ENCODE assay signal across 8 mouse cellular contexts in genomic region chr2:106194369-106195023, GRCm38 (mm10).
A peak's percentile ranks its signal among the peaks of the same experiment; 100 is the strongest.
DNase-seq lines count a peak whose midpoint lies in the region; ATAC-seq and TF ChIP-seq lines count a peak whose summit lies in the region.

No protein-coding gene starts in this region.

- no peak for TF ChIP-seq POLR2A in cortical plate, adult 2 months (IDR thresholded peaks at IDR 0.05; ENCODE audit: extremely low read depth, insufficient read depth, low read length)
- TF ChIP-seq POLR2A in kidney, adult 2 months (IDR thresholded peaks at IDR 0.05; ENCODE audit: low read depth, low read length): no peak

- H3K4me2 ChIP-seq in midbrain, embryonic 14.5 days (ENCODE audit: low read length): peak overlapping the region; percentile 70
- peak overlapping the region; percentile 57 for H3K4me2 ChIP-seq in stomach, embryonic 15.5 days

- no peaks in the 10 kb centered on the region for H3K36me3 ChIP-seq in kidney, adult 2 months (ENCODE audit: control insufficient read depth, insufficient read depth, low read length)
- no peaks in the 10 kb centered on the region for H3K36me3 ChIP-seq in midbrain, embryonic 14.5 days (ENCODE audit: control insufficient read depth, insufficient read depth, low read length)
- H3K36me3 ChIP-seq in stomach, embryonic 15.5 days: no peaks in the 10 kb centered on the region

- no peak overlapping the region for H3K4me3 ChIP-seq in cortical plate, adult 2 months (ENCODE audit: insufficient read depth, low read length)
- H3K4me3 ChIP-seq in kidney, adult 2 months (ENCODE audit: insufficient read depth, low read depth, low read length): no peak overlapping the region
- H3K4me3 ChIP-seq in midbrain, embryonic 14.5 days (replicated peaks; ENCODE audit: low read depth, low read length): peak overlapping the region; percentile 36
- peak overlapping the region; percentile 29 for H3K4me3 ChIP-seq in stomach, embryonic 15.5 days (replicated peaks)

- H3K9ac ChIP-seq in midbrain, embryonic 14.5 days (replicated peaks; ENCODE audit: low read length): peak overlapping the region; percentile 52
- H3K9ac ChIP-seq in stomach, embryonic 15.5 days: no peak overlapping the region

- intact Hi-C loops in left cerebral cortex, postnatal 4 days (cut with DNase I): loop anchor here (10.0 kb wide), 2 partner anchors 510 to 860 kb away; no protein-coding TSS in a partner anchor

- 0 out of 2 replicates have a peak, but pooled peaks have one; percentile 56 for ATAC-seq in granulocyte monocyte progenitor cell, adult 5-6 weeks (replicated peaks; ENCODE audit: poor library complexity, severe bottlenecking)
- peak; percentile 85 for ATAC-seq in midbrain, embryonic 14.5 days (ENCODE audit: low FRiP score, low TSS enrichment)
- ATAC-seq in stomach, embryonic 15.5 days (ENCODE audit: insufficient read depth, low FRiP score, low read depth): no peak

- H3K9me3 ChIP-seq in midbrain, embryonic 14.5 days (ENCODE audit: control insufficient read depth, low read length): no peaks in the 10 kb centered on the region
- H3K9me3 ChIP-seq in stomach, embryonic 15.5 days: no peaks in the 10 kb centered on the region

- TF ChIP-seq CTCF in cortical plate, adult 2 months (IDR thresholded peaks at IDR 0.05; ENCODE audit: extremely low read depth, insufficient read depth, low read length): peak; percentile 61
- peak; percentile 67 for TF ChIP-seq CTCF in kidney, adult 2 months (conservative IDR thresholded peaks at IDR 0.05; ENCODE audit: insufficient read depth, insufficient read length, low read depth, low read length)

- H3K27me3 ChIP-seq in kidney, adult 2 months (replicated peaks; ENCODE audit: control insufficient read depth, insufficient read depth, low read length): no peaks in the 10 kb centered on the region
- peaks cover 3% of the 10 kb centered on the region; the same call in 1 of the 2 replicates for H3K27me3 ChIP-seq in midbrain, embryonic 14.5 days (ENCODE audit: control insufficient read depth, insufficient read depth, low read length)
- peaks cover 7% of the 10 kb centered on the region; the same call in 1 of the 2 replicates for H3K27me3 ChIP-seq in stomach, embryonic 15.5 days (replicated peaks)

- no peaks in the 10 kb centered on the region for H3K4me1 ChIP-seq in cortical plate, adult 2 months (ENCODE audit: control insufficient read depth, insufficient read depth, low read length)
- H3K4me1 ChIP-seq in kidney, adult 2 months (ENCODE audit: control insufficient read depth, insufficient read depth, low read length): no peaks in the 10 kb centered on the region
- peaks cover 20% of the 10 kb centered on the region; the same call in 1 of the 2 replicates for H3K4me1 ChIP-seq in midbrain, embryonic 14.5 days (ENCODE audit: control insufficient read depth, insufficient read depth, low read length)
- H3K4me1 ChIP-seq in stomach, embryonic 15.5 days: 0 out of 2 replicates have a peak, but pooled peaks cover 3% of the 10 kb centered on the region

- WGBS in kidney, adult 2 months: 9% methylated on average over 14 of the region's 14 CpGs
- WGBS in midbrain, embryonic 14.5 days: 6% methylated on average over 14 of the region's 14 CpGs
- WGBS in stomach, embryonic 15.5 days: 9% methylated on average over 14 of the region's 14 CpGs

- H3K27ac ChIP-seq in cortical plate, adult 2 months (ENCODE audit: insufficient read depth, low read length): no peak overlapping the region
- no peak overlapping the region for H3K27ac ChIP-seq in kidney, adult 2 months (ENCODE audit: insufficient read depth, low read depth, low read length)
- peak overlapping the region; percentile 76 for H3K27ac ChIP-seq in midbrain, embryonic 14.5 days (replicated peaks; ENCODE audit: low read depth, low read length)
- no peak overlapping the region for H3K27ac ChIP-seq in stomach, embryonic 15.5 days

- peak; percentile 39 for DNase-seq in gastrocnemius, adult 18-20 months (ENCODE audit: low spot score)
- no peak for DNase-seq in gastrocnemius, postnatal 25 days
- peak; percentile 76 for DNase-seq in kidney, adult 2 months
- DNase-seq in left cerebral cortex, postnatal 4 days: peak; percentile 96
- DNase-seq in midbrain, embryonic 14.5 days: peak; percentile 96

Comparison
In these comparisons a context has a peak if more than half of its experiments do, and no peak if none do; other contexts are left out.
1. H3K4me3 ChIP-seq: peak in midbrain, embryonic 14.5 days (single experiment) and stomach, embryonic 15.5 days (single experiment); none in cortical plate, adult 2 months (single experiment) and kidney, adult 2 months (single experiment).